Mouse (Mus musculus): ENCODE results near the gene Slc39a11.

GRCm38 (mm10) chr11:113667704-113668103 is 17.8 kb upstream of the Slc39a11 start:
- TF ChIP-seq CTCF (IDR thresholded peaks at IDR 0.05; ENCODE audit: insufficient read depth, low read length) (no peak), POLR2A (IDR thresholded peaks at IDR 0.05; ENCODE audit: borderline replicate concordance, extremely low read depth, low read depth, low read length) (no peak)
